Mouse (Mus musculus) heart, adult 18-20 months (tissue): ENCODE measurements at regions not wholly inside any gene's neighbourhood (a gene's known extent, or its start where the extent isn't known, plus 50 kb on each side); places are given as distances from the start of the nearest gene placed in this dataset.
"Not testable (repeated sequence)": the region's sequence is repeated elsewhere in the genome, so short reads cannot be mapped to it uniquely, and the experiment has no call there.

Experiments used
- DNase-seq, 2 experiments: peaks; one replicate each; pipeline ENCODE4 v3.0.0; 2021 to 2022; ENCODE audit warnings: mixed read lengths in 1 of 2

GRCm38 (mm10) chr13:68451521-68451920 is 130.4 kb downstream of the Mtrr start:
- DNase-seq = not testable (repeated sequence)

GRCm38 (mm10) chr13:68444309-68444708 is 137.6 kb downstream of the Mtrr start:
- DNase-seq = peak; percentile 4 to 5
